Mouse (Mus musculus) hindbrain, embryonic 11.5 days (tissue): Measurements from ENCODE around the gene Ccr1. TPM values are rescaled to one million over a fixed set of nuclear protein-coding genes. Genes with fewer than 3 reads are reported as not detected.
"Not testable (repeated sequence)": the region's sequence is repeated elsewhere in the genome, so short reads cannot be mapped to it uniquely, and the experiment has no call there.

ENCODE experiments used
- ATAC-seq: fragments of 200-750 bp; cut with Nextera tagmentation; 2 replicates; pipeline ENCODE4 v1.8.0; 2017; ENCODE audit warnings: mild to moderate bottlenecking, moderate TSS enrichment, moderate library complexity; ENCODE audit not compliant: low FRiP score
- DNase-seq: peaks from one replicate; pipeline ENCODE4 v3.0.0-alpha.2; 2015; ENCODE audit warnings: low spot score
- H3K27ac ChIP-seq: fragments of 300-500 bp; sonication (generic); 2 replicates; pipeline ENCODE4 v1.5.1; 2014; ENCODE audit warnings: mild to moderate bottlenecking, low read depth, low read length
- H3K27me3 ChIP-seq: fragments of 300-500 bp; sonication (generic); 2 replicates; pipeline ENCODE4 v1.6.1; 2014; ENCODE audit warnings: mild to moderate bottlenecking, low read length, moderate library complexity, mixed read lengths; ENCODE audit not compliant: control insufficient read depth, insufficient read depth
- H3K36me3 ChIP-seq: fragments of 300-500 bp; sonication (generic); 2 replicates; pipeline ENCODE4 v1.6.1; 2014; ENCODE audit warnings: mild to moderate bottlenecking, low read length, moderate library complexity, mixed read lengths; ENCODE audit not compliant: control insufficient read depth, insufficient read depth
- H3K4me1 ChIP-seq: fragments of 300-500 bp; sonication (generic); replicated peaks from 2 replicates; pipeline ENCODE4 v1.6.1; 2014; ENCODE audit warnings: low read length, mixed read lengths; ENCODE audit not compliant: control insufficient read depth, insufficient read depth
- H3K4me2 ChIP-seq: fragments of 300-500 bp; sonication (generic); replicated peaks from 2 replicates; pipeline ENCODE4 v1.6.1; 2014; ENCODE audit warnings: mild to moderate bottlenecking, low read depth, low read length
- H3K4me3 ChIP-seq: fragments of 300-500 bp; sonication (generic); 2 replicates; pipeline ENCODE4 v1.5.1; 2014; ENCODE audit warnings: low read depth, low read length
- H3K9ac ChIP-seq: fragments of 300-500 bp; sonication (generic); 2 replicates; pipeline ENCODE4 v1.6.1; 2014; ENCODE audit warnings: low read depth, low read length
- H3K9me3 ChIP-seq: fragments of 300-500 bp; sonication (generic); 2 replicates; pipeline ENCODE4 v1.6.1; 2016; ENCODE audit warnings: low read length; ENCODE audit not compliant: control insufficient read depth
- WGBS: fragments of 180-500 bp; shearing (Covaris S2); extraction: QIAGEN DNeasy Blood & Tissue Kit; methylation state at CpG from one replicate; pipeline ENCODE4 v1.1.7; 2014; 5-methylcytosine and 5-hydroxymethylcytosine counted together
- polyA plus RNA-seq: library from polyadenylated mRNA; unstranded; fragments of >200 nt; fragmentation: Nextera tagmentation; extraction: Ambion mirVana; gene quantifications from 2 replicates; pipeline ENCODE4 v1.2.1, GENCODE M21; 2014

Ccr1 gene
- polyA plus RNA-seq, 1 experiment from 2014 or later, result 1.3 TPM

DNA sequence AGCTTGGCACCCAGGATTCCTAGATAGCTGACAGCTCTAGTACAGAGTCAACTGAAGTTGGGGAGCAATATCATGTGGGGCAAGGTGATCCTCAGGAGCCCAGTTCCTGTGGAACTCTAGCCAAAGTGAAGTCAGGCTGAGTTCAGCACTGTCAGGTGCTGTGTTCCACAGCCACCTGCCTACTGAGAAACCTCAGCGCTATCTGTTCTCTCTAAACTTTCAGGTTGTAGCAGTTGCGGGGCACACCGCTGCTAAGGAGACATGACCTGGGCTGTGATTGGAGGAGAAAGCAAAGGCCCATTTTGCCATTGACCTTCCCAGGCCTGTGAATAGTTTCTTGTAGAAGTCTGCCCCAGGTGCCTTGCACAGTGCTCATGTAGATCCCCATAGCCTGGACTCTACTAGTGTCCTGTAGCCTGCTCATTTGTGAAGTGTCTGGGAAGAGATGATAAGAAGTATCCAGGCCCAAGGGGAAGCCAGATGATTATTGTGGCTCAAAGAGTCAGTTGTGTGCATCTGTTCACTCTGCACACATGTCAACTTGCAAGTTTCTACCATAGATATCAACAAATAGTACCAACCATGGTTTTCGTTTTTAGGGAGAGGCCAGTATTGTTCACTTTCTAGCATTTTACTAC is 1.5 kb downstream of the Ccr1 start:
- not testable (repeated sequence) for DNase-seq, H3K4me1 ChIP-seq, H3K4me2 ChIP-seq, ATAC-seq, H3K9ac ChIP-seq, H3K27ac ChIP-seq, H3K9me3 ChIP-seq, H3K27me3 ChIP-seq, H3K4me3 ChIP-seq, H3K36me3 ChIP-seq
- WGBS, result 93% methylated on average over 1 of the region's 4 CpGs

DNA sequence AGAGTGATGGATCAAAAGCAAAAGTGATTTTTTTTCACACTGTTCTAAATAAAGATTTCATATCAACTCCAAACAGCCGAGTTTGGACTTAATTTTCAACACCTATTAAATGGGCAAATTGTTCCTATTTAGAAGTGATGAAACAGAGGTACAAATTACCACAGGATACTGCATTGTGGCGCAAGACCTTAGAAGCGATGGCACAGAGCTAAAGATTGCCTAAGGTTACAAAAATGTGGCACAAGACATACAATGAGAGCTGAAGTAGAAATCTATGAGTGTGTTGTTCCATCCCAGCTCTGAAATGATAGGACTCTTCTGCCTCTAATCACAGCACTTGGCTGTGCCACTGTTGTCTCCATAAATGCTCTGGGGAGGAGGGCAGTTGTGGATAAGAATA is 3.7 kb downstream of the Ccr1 start:
- Histone ChIP-seq H3K36me3 (no peaks in the 10 kb centered on the region), H3K27ac (no peak overlapping the region), H3K4me1 (no peaks in the 10 kb centered on the region), H3K9me3 (no peaks in the 10 kb centered on the region), H3K4me3 (no peak overlapping the region), H3K9ac (no peak overlapping the region), H3K4me2 (no peak overlapping the region), H3K27me3 (no peaks in the 10 kb centered on the region)
- DNase-seq, result no peak
- WGBS, result 81% methylated on average over 3 of the region's 3 CpGs
- ATAC-seq, result no peak

DNA sequence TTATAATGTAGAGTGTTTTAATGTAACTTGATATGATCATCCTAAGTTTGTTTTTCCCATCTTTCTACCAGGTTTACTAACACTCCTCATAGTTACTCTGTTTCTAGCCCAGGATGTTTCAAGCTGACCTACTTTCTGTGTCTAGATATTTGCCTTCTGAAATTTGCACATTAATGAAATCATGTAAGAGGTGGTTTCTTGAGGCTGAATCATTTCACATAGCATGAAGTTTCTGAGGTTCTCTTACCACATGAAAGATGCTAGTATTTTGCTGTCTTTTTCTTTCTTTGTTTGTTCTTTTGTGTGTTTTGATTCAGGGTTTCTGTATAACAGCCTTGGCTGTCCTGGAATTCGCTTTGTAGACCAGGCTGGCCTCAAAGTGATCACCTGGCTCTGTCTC is 8.3 kb downstream of the Ccr1 start:
- DNase-seq (no peak), ATAC-seq (no peak)
- WGBS, result 76% methylated on average over 1 of the region's 1 CpGs
- Histone ChIP-seq H3K36me3 (no peaks in the 10 kb centered on the region), H3K27me3 (no peaks in the 10 kb centered on the region), H3K27ac (no peak overlapping the region), H3K4me1 (no peaks in the 10 kb centered on the region), H3K9me3 (no peaks in the 10 kb centered on the region), H3K4me2 (no peak overlapping the region), H3K9ac (no peak overlapping the region), H3K4me3 (no peak overlapping the region)

DNA sequence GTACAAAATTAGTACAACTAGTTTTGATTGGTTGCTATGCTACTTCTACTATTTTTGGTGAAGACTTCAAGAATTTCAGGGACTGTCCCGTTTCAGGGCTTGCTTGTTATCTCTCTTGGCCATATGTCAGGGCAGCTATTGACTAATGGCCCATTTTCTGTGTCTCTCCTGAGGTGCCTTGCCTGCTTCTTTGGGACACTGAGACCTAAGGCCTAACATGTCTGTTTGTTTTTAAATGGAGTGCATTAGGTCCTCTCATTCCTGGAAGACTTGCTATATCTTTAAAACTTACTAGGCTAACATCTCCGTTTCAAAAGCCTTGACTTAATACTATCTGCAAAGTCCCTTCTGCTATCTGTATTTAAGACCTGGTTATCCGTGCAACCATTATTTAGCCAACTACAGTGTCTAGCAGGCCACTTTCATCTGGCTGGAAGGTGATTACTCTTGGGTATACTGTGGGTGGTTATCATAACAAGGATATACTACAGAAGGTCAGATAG is 10.5 kb downstream of the Ccr1 start:
- 78% methylated on average over 3 of the region's 3 CpGs for WGBS
- no peaks in the 10 kb centered on the region for H3K27me3 ChIP-seq

DNA sequence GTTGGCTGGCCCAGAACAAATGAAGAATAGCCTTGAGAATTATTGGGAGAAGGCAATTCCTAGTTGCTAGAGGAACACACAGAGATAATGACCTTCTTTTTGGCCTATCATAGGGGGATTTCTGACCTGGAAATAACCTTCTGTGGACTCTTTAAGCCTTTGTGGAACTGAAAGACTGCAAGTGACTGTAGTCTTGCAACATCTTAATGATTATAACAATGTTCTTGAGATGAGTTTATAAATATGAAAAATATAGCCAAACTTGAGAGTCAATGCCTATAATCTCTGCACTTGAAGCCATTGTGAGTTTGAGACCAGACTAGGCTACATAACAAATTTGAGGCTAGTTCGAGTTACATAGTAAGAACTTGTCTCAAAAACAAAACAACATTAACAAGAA is 11.6 kb downstream of the Ccr1 start:
- Histone ChIP-seq H3K4me3 (no peak overlapping the region), H3K36me3 (no peaks in the 10 kb centered on the region), H3K4me1 (no peaks in the 10 kb centered on the region), H3K9me3 (no peaks in the 10 kb centered on the region), H3K27ac (no peak overlapping the region), H3K9ac (no peak overlapping the region), H3K27me3 (no peaks in the 10 kb centered on the region), H3K4me2 (no peak overlapping the region)
- ATAC-seq (no peak), DNase-seq (no peak)
- 85% methylated on average over 1 of the region's 1 CpGs for WGBS

More for the DNA sequence above, 10.5 kb downstream of the Ccr1 start:
- DNase-seq (no peak), ATAC-seq (no peak)
- no peaks in the 10 kb centered on the region for H3K36me3 ChIP-seq
- H3K9me3 ChIP-seq, result no peaks in the 10 kb centered on the region
- no peak overlapping the region for H3K9ac ChIP-seq
- no peaks in the 10 kb centered on the region for H3K4me1 ChIP-seq
- H3K4me3 ChIP-seq, result no peak overlapping the region
- H3K4me2 ChIP-seq, result no peak overlapping the region
- H3K27ac ChIP-seq, result no peak overlapping the region

DNA sequence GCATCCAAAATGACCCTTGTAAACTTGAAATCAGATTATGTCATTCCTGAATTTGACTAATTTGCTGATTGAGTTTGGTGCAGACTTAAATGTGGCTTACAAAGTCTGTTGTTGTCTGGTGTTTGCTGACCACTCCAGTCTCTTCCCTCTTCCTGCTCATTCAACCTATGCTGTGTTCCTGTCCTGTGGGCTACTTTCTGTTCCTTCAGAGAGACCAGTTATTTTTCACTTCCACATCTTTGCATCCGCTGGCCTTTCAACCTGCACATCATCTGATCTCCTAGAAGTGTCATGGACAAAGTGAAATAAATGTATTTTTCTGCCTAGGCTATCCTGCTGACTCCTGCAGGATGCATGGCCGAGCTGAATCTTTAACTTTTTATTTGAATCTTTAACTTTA is 14.9 kb downstream of the Ccr1 start:
- H3K4me1 ChIP-seq, result no peaks in the 10 kb centered on the region
- H3K9ac ChIP-seq, result no peak overlapping the region
- H3K4me2 ChIP-seq, result no peak overlapping the region
- WGBS, result 73% methylated on average over 2 of the region's 2 CpGs
- ATAC-seq (no peak), DNase-seq (no peak)
- H3K9me3 ChIP-seq, result no peaks in the 10 kb centered on the region
- H3K36me3 ChIP-seq, result no peaks in the 10 kb centered on the region
- H3K27me3 ChIP-seq, result no peaks in the 10 kb centered on the region
- no peak overlapping the region for H3K27ac ChIP-seq
- no peak overlapping the region for H3K4me3 ChIP-seq

DNA sequence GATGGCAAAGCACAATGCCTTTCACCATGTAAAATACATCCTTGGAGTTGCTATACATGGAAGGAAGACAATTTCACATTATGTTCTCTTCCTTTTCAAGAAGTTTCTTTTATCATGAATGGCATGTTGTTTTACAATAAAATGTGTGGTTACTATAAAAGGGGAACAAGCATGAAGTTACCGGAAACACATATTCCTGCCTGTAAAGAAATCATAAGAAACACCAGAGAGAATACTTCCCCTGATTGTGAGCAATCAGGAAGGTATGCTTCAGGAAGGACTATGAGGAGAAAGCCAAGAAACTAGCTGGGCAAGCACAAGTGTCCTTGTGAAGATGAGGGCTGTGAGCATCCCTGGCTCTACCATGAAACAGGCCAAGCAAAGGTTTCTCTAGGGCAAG is 17.3 kb downstream of the Ccr1 start:
- ATAC-seq (no peak), DNase-seq (no peak)
- Histone ChIP-seq H3K4me3 (no peak overlapping the region), H3K27me3 (no peaks in the 10 kb centered on the region), H3K36me3 (no peaks in the 10 kb centered on the region), H3K4me2 (no peak overlapping the region), H3K9me3 (no peaks in the 10 kb centered on the region), H3K4me1 (no peaks in the 10 kb centered on the region), H3K27ac (no peak overlapping the region), H3K9ac (no peak overlapping the region)
- 96% methylated on average over 1 of the region's 1 CpGs for WGBS

DNA sequence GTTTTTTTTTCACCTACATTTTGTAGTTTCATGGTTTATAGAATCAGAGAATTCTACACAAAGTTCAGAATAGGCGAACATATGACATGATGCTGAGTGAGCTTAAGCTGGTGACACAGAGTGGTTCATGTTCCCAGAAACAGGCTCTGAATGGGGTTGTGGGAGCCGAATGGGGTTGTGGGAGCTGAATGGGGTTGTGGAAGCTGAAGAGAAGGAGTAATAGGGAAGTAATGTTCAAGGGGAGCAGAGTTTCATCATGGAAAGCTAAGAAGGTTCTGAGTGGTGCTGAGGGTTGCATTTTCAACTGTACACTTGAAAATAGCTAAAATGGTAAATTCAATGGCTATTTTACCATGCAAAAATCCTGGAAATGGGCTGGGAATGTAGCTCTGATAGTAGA is 19.1 kb downstream of the Ccr1 start:
- 84% methylated on average over 2 of the region's 2 CpGs for WGBS
- Histone ChIP-seq H3K9ac (no peak overlapping the region), H3K9me3 (no peaks in the 10 kb centered on the region), H3K27me3 (no peaks in the 10 kb centered on the region), H3K27ac (no peak overlapping the region), H3K4me2 (no peak overlapping the region), H3K4me3 (no peak overlapping the region), H3K4me1 (no peaks in the 10 kb centered on the region), H3K36me3 (no peaks in the 10 kb centered on the region)
- no peak for ATAC-seq
- DNase-seq, result no peak

DNA sequence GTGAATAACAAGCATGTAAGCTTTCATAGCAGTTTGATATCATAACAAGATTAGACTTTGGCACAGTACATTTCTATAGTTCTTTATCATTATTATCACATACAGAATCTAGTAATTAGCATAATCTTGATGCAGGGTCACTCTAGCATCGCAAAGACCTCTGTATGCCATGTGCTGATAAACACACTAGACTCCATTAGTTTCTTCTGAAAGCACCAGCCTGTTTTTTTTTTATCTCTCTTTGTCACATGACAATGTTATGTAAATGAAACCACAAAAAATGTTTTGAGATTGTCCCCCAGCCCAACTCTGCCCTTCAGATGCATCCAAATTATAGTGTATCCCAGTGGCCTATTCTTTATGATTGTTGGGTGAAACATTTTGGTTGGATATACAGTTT is 20.7 kb downstream of the Ccr1 start:
- no peaks in the 10 kb centered on the region for H3K36me3 ChIP-seq
- H3K4me2 ChIP-seq, result no peak overlapping the region
- no peak overlapping the region for H3K27ac ChIP-seq
- no peak overlapping the region for H3K9ac ChIP-seq
- no peaks in the 10 kb centered on the region for H3K4me1 ChIP-seq
- no peaks in the 10 kb centered on the region for H3K9me3 ChIP-seq
- WGBS, result 79% methylated on average over 1 of the region's 1 CpGs
- DNase-seq (no peak), ATAC-seq (no peak)
- no peak overlapping the region for H3K4me3 ChIP-seq
- H3K27me3 ChIP-seq, result no peaks in the 10 kb centered on the region
